Mouse (Mus musculus) limb, embryonic 11.5 days (tissue): ENCODE results near the gene Kpna7. TPM values are rescaled to one million over a fixed set of nuclear protein-coding genes. Genes with fewer than 3 reads are reported as not detected.
"Not testable (repeated sequence)": the region's sequence is repeated elsewhere in the genome, so short reads cannot be mapped to it uniquely, and the experiment has no call there.

Experiments used
- ATAC-seq: fragments of 200-750 bp; cut with Nextera tagmentation; 2 replicates; pipeline ENCODE4 v1.8.0; 2017; ENCODE audit warnings: low read depth; ENCODE audit not compliant: insufficient number of reproducible peaks, low FRiP score, low TSS enrichment
- DNase-seq: peaks from one replicate; pipeline ENCODE4 v3.0.0-alpha.2; 2015; ENCODE audit warnings: low spot score
- H3K27ac ChIP-seq: fragments of 300-500 bp; sonication (generic); replicated peaks from 2 replicates; pipeline ENCODE4 v1.5.1; 2014; ENCODE audit warnings: low read depth, mild to moderate bottlenecking, low read length
- H3K27me3 ChIP-seq: fragments of 300-500 bp; sonication (generic); 2 replicates; pipeline ENCODE4 v1.6.1; 2014; ENCODE audit warnings: mild to moderate bottlenecking, low read length, mixed read lengths; ENCODE audit not compliant: control insufficient read depth, insufficient read depth
- H3K36me3 ChIP-seq: fragments of 300-500 bp; sonication (generic); 2 replicates; pipeline ENCODE4 v1.6.1; 2014; ENCODE audit warnings: mild to moderate bottlenecking, low read length, moderate library complexity, mixed read lengths; ENCODE audit not compliant: control insufficient read depth, insufficient read depth
- H3K4me1 ChIP-seq: fragments of 300-500 bp; sonication (generic); 2 replicates; pipeline ENCODE4 v1.6.1; 2014; ENCODE audit warnings: low read length, mixed read lengths; ENCODE audit not compliant: control insufficient read depth, insufficient read depth
- H3K4me2 ChIP-seq: fragments of 300-500 bp; sonication (generic); 2 replicates; pipeline ENCODE4 v1.6.1; 2014; ENCODE audit warnings: low read depth, mild to moderate bottlenecking, moderate library complexity; ENCODE audit not compliant: severe bottlenecking
- H3K4me3 ChIP-seq: fragments of 300-500 bp; sonication (generic); 2 replicates; pipeline ENCODE4 v1.5.1; 2014; ENCODE audit warnings: low read depth, low read length
- H3K9ac ChIP-seq: fragments of 300-500 bp; sonication (generic); 2 replicates; pipeline ENCODE4 v1.6.1; 2014; ENCODE audit warnings: mild to moderate bottlenecking, low read length
- H3K9me3 ChIP-seq: fragments of 300-500 bp; sonication (generic); 2 replicates; pipeline ENCODE4 v1.6.1; 2016; ENCODE audit warnings: low read length; ENCODE audit not compliant: control insufficient read depth
- WGBS: fragments of 180-500 bp; shearing (Covaris S2); extraction: QIAGEN DNeasy Blood & Tissue Kit; methylation state at CpG from one replicate; pipeline ENCODE4 v1.1.7; 2014; 5-methylcytosine and 5-hydroxymethylcytosine counted together
- polyA plus RNA-seq: library from polyadenylated mRNA; unstranded; fragments of >200 nt; fragmentation: Nextera tagmentation; extraction: Ambion mirVana; gene quantifications from 2 replicates; pipeline ENCODE4 v1.2.1, GENCODE M21; 2014

Kpna7 gene
- polyA plus RNA-seq, 1 experiment from 2014 or later: 0.13 TPM

- ATAC-seq (peak; percentile 52), DNase-seq (peak; percentile 71)
- Histone ChIP-seq H3K4me1 (peaks cover 3% of the 10 kb centered on the region; the same call in 1 of the 2 replicates), H3K9me3 (no peaks in the 10 kb centered on the region), H3K9ac (peak within 1 kb of the TSS; percentile 42), H3K36me3 (0 out of 2 replicates have a peak, but pooled peaks cover 5% of the 10 kb centered on the region), H3K27ac (no peak within 1 kb of the TSS), H3K4me2 (peak within 1 kb of the TSS; percentile 74), H3K27me3 (no peaks in the 10 kb centered on the region), H3K4me3 (peak within 1 kb of the TSS; percentile 64)
- under 1% methylated on average over 49 of the region's 53 CpGs for WGBS
Observed at GRCm38 (mm10) chr5:145114071-145114605, 30.3 kb upstream of the Kpna7 start, which contains the start of gene Arpc1b. Gene Arpc1b (plus strand): TSS chr5:145114215.

- H3K4me2 ChIP-seq: peak overlapping the region; percentile 74
- DNase-seq: no peak
- H3K27me3 ChIP-seq: no peaks in the 10 kb centered on the region
- no peaks in the 10 kb centered on the region for H3K9me3 ChIP-seq
- ATAC-seq: peak; percentile 8; the same call in 1 of the 2 replicates
- peaks cover 3% of the 10 kb centered on the region; the same call in 1 of the 2 replicates for H3K4me1 ChIP-seq
- H3K36me3 ChIP-seq: peaks cover 9% of the 10 kb centered on the region; the same call in 1 of the 2 replicates
- H3K27ac ChIP-seq: no peak overlapping the region
- 41% methylated on average over 2 of the region's 2 CpGs for WGBS
- H3K9ac ChIP-seq: no peak overlapping the region
- peak overlapping the region; percentile 64; the same call in 1 of the 2 replicates for H3K4me3 ChIP-seq
Observed at GRCm38 (mm10) chr5:145113416-145113815, 29.6 kb upstream of the Kpna7 start.

- WGBS: 81% methylated on average over 8 of the region's 8 CpGs
- ATAC-seq: no peak
- no peak overlapping the region for H3K4me2 ChIP-seq
Observed at GRCm38 (mm10) chr5:145112566-145112965, 28.7 kb upstream of the Kpna7 start.

GRCm38 (mm10) chr5:145110401-145110800 is 26.6 kb upstream of the Kpna7 start:
- DNase-seq (no peak), ATAC-seq (no peak)
- no peaks in the 10 kb centered on the region for H3K27me3 ChIP-seq
- no peak overlapping the region for H3K9ac ChIP-seq
- H3K4me3 ChIP-seq: no peak overlapping the region
- no peaks in the 10 kb centered on the region for H3K9me3 ChIP-seq
- peaks cover 3% of the 10 kb centered on the region; the same call in 1 of the 2 replicates for H3K4me1 ChIP-seq
- 86% methylated on average over 6 of the region's 6 CpGs for WGBS
- H3K4me2 ChIP-seq: no peak overlapping the region
- peaks cover 11% of the 10 kb centered on the region for H3K36me3 ChIP-seq
- no peak overlapping the region for H3K27ac ChIP-seq

More at GRCm38 (mm10) chr5:145112566-145112965, 28.7 kb upstream of the Kpna7 start:
- no peak overlapping the region for H3K27ac ChIP-seq
- no peak overlapping the region for H3K4me3 ChIP-seq
- no peaks in the 10 kb centered on the region for H3K27me3 ChIP-seq
- H3K9me3 ChIP-seq: no peaks in the 10 kb centered on the region
- H3K9ac ChIP-seq: no peak overlapping the region
- H3K36me3 ChIP-seq: peaks cover 11% of the 10 kb centered on the region
- no peak for DNase-seq
- H3K4me1 ChIP-seq: peaks cover 3% of the 10 kb centered on the region; the same call in 1 of the 2 replicates

GRCm38 (mm10) chr5:145105694-145106275 is 22.0 kb upstream of the Kpna7 start:
- DNase-seq: no peak
- no peaks in the 10 kb centered on the region for H3K9me3 ChIP-seq
- H3K4me2 ChIP-seq: no peak overlapping the region
- no peak overlapping the region for H3K27ac ChIP-seq
- no peaks in the 10 kb centered on the region for H3K4me1 ChIP-seq
- H3K27me3 ChIP-seq: no peaks in the 10 kb centered on the region
- H3K4me3 ChIP-seq: no peak overlapping the region
- 91% methylated on average over 9 of the region's 9 CpGs for WGBS
- peaks cover 28% of the 10 kb centered on the region for H3K36me3 ChIP-seq
- H3K9ac ChIP-seq: no peak overlapping the region
- ATAC-seq: no peak

- DNase-seq (no peak), ATAC-seq (no peak)
- Histone ChIP-seq H3K9me3 (no peaks in the 10 kb centered on the region), H3K4me2 (no peak overlapping the region), H3K36me3 (peaks cover 35% of the 10 kb centered on the region), H3K4me1 (no peaks in the 10 kb centered on the region), H3K4me3 (no peak overlapping the region), H3K27ac (no peak overlapping the region), H3K27me3 (no peaks in the 10 kb centered on the region), H3K9ac (no peak overlapping the region)
- 95% methylated on average over 9 of the region's 9 CpGs for WGBS
Observed at GRCm38 (mm10) chr5:145104328-145104727, 20.5 kb upstream of the Kpna7 start.

GRCm38 (mm10) chr5:145102706-145103105 is 18.9 kb upstream of the Kpna7 start:
- H3K27ac ChIP-seq: no peak overlapping the region
- H3K27me3 ChIP-seq: no peaks in the 10 kb centered on the region
- no peaks in the 10 kb centered on the region for H3K4me1 ChIP-seq
- no peak for ATAC-seq
- peaks cover 34% of the 10 kb centered on the region for H3K36me3 ChIP-seq
- H3K4me3 ChIP-seq: no peak overlapping the region
- WGBS: 89% methylated on average over 4 of the region's 4 CpGs
- H3K4me2 ChIP-seq: no peak overlapping the region
- no peaks in the 10 kb centered on the region for H3K9me3 ChIP-seq
- H3K9ac ChIP-seq: no peak overlapping the region
- no peak for DNase-seq

GRCm38 (mm10) chr5:145101451-145101850 is 17.6 kb upstream of the Kpna7 start:
- H3K36me3 ChIP-seq: peaks cover 32% of the 10 kb centered on the region
- not testable (repeated sequence) for ATAC-seq, H3K4me3 ChIP-seq, H3K9me3 ChIP-seq, H3K27ac ChIP-seq, H3K27me3 ChIP-seq, DNase-seq, H3K4me2 ChIP-seq, H3K9ac ChIP-seq, H3K4me1 ChIP-seq
- 97% methylated on average over 11 of the region's 11 CpGs for WGBS
